Mouse (Mus musculus): ENCODE measurements around the gene Arcn1. TPM values are rescaled to one million over a fixed set of nuclear protein-coding genes. Genes with fewer than 3 reads are reported as not detected.

The Arcn1 gene
- total RNA-seq, 2 experiments from 2014 or later, result 78.3 to 102 TPM

DNA sequence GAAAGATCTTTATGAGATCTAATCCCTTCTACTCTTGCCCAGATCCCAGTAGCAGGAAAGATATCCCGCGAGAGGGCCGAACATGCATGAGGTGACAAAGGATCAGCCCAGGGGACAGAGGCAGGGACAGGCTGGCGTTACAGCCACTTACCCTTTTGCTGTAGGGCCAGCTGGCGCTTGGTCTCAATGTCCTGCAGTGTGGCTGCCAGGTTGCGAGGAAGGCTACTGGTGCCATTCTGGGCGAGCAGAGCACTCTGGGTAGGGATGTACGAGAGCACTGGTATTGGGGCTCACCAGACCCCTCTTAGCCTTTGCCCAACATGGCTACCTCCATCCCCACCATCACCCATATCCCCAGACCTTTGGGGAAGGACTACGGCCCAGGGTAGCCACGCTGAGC, 68.4 kb downstream of the Arcn1 start:
- TF ChIP-seq CTCF (IDR thresholded peaks at IDR 0.05), result no peak
- Histone ChIP-seq H3K4me3 (no peak overlapping the region), H3K27ac (no peak overlapping the region)
- DNase-seq (ENCODE audit: extremely low spot score in 1 of 2, low spot score in 2 of 2), result no peak
- intact Hi-C loops (cut with DNase I), result no loop called here

DNA sequence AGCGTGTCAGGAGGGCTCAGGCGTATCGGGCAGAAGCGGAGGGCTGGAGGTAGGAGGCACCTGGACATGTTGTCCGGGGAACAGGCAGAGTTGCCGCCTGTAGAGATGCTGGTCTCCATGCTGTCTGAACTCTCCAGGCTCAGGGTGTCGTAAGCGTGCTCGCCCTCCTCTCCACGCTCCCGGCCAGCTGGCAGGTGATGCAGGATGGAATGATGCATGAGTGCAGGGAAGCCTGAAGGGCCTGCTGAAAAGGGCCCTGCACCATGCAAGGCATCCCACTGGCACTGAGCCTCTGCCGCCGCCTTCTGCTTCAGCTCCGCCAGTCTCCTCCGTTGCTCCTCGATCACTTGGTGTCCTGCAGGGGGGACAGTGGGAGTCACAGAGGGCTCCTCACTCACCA, 69.8 kb downstream of the Arcn1 start:
- TF ChIP-seq CTCF (IDR thresholded peaks at IDR 0.05), result no peak
- no peak overlapping the region for H3K4me3 ChIP-seq
- intact Hi-C loops (cut with DNase I), result no loop called here
- DNase-seq (ENCODE audit: extremely low spot score in 1 of 2, low spot score in 2 of 2), result no peak
- no peak overlapping the region for H3K27ac ChIP-seq

DNA sequence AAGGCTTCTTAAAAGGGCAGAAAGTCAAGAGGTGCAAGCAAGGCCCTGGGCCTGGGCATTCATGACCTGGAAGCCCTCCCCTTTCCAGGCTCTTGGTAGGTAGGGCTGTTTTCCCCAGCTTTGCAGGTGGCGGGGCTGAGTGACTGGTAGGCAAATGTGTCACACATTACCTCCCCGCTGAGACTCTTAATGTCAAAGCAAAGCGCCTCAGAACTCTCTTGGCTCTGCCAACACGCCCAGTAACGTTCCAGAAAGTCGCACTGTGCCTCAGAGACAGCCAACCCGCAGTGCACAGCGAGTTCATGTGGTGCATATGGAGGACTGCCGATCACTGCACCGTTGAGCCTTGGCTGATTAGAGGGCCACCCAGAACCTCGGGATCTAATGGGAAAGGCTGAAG, 74.6 kb downstream of the Arcn1 start:
- intact Hi-C loops (cut with DNase I), result loop anchor here (5.0 kb wide), 1 partner anchor 39 kb away; no protein-coding TSS in a partner anchor
- no peak for TF ChIP-seq CTCF (IDR thresholded peaks at IDR 0.05)
- H3K4me3 ChIP-seq, result no peak overlapping the region
- DNase-seq (ENCODE audit: extremely low spot score in 1 of 2, low spot score in 2 of 2), result peak in 1 of 2 experiments; percentile 10
- no peak overlapping the region for H3K27ac ChIP-seq

DNA sequence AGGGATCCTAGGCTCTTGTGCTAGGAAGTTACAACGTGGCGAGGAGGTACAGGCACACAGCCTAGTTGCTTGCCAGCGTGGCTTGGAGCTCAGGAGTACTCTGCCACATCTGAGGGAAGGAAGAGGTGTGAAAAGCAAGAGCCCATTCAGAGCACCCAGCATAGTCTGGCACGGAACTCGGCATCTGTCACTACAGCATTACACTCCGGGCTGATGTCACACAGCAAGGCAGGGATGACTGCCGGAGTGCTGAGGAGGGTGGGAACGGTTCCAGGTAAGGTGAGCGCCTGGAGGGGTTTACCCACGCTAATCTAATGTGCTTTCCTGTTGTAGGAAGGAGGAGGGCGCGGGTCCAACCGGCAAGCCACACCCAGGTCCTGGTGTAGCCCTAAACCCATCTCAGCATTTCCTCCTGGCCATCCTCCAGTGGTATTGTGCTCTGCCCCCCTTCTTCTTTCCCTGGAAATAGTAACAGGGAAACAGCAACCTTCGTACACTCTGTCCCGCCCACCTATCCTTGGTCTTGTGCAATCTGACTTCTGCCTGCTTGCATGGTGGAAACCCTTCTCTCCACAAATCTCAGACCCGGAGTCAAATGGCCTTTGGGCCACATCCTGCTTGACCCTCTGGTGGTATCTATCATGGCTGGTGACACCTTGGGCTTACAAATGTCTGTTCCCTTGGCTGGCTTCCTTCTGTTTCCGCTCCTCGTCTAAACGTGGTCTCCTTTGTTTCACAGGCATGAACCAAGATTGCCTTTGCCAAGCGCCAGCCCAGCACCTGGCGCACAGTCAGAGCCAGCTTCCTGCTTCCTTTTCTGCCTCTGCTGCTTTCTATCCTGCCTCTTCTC, 75.7 kb downstream of the Arcn1 start:
- intact Hi-C loops (cut with DNase I), result loop anchor here (5.0 kb wide), 1 partner anchor 40 kb away; no protein-coding TSS in a partner anchor
- peak; percentile 69 for DNase-seq (ENCODE audit: extremely low spot score in 1 of 2, low spot score in 2 of 2)
- 0 out of 2 replicates have a peak overlapping the region, but pooled peaks have one; percentile 9 for H3K27ac ChIP-seq
- no peak overlapping the region for H3K4me3 ChIP-seq
- no peak for TF ChIP-seq CTCF (IDR thresholded peaks at IDR 0.05)

Other genes with a start within 250 kb of the Arcn1 start
- gene Cxcr5, start 206.0 kb downstream of the Arcn1 start, total RNA-seq (2021), result not detected
- gene Ddx6, start 163.0 kb downstream of the Arcn1 start, total RNA-seq (2021), result 100 to 1,000 TPM; 145 to 148 TPM
- gene Treh, start 94.6 kb downstream of the Arcn1 start, total RNA-seq (2021), result under 1 TPM in 1 of 2 experiments, not detected in 1; 0.16 TPM
- 10 to 100 TPM; 62.0 to 75.6 TPM for gene Phldb1, start 32.6 kb downstream of the Arcn1 start, total RNA-seq (2021)
- gene Ift46, start 63 bp upstream of the Arcn1 start, total RNA-seq (2021), result 10 to 100 TPM; 60.7 to 67.5 TPM
- gene Tmem25, start 31.5 kb upstream of the Arcn1 start, total RNA-seq (2021), result 10 to 100 TPM; 54.4 to 62.8 TPM
- 1 to 10 TPM in 1 of 2 experiments, under 1 TPM in 1; 0.54 to 1.1 TPM for gene Ttc36, start 35.2 kb upstream of the Arcn1 start, total RNA-seq (2021)
- gene Kmt2a, start 113.5 kb upstream of the Arcn1 start, total RNA-seq (2021), result 10 to 100 TPM; 81.5 to 97.4 TPM
- gene Atp5l, start 152.9 kb upstream of the Arcn1 start, total RNA-seq (2021), result 100 to 1,000 TPM; 302 to 340 TPM
- 10 to 100 TPM; 66.4 to 68.0 TPM for gene Ube4a, start 197.8 kb upstream of the Arcn1 start, total RNA-seq (2021)
- gene Cd3g, start 212.6 kb upstream of the Arcn1 start, total RNA-seq (2021), result not detected
- not detected for gene Cd3d, start 213.9 kb upstream of the Arcn1 start, total RNA-seq (2021)
- not detected for gene Cd3e, start 241.8 kb upstream of the Arcn1 start, total RNA-seq (2021)

All from left cerebral cortex, adult 2 months (tissue).